Mouse (Mus musculus) ES-E14 (cell line): Measurements from ENCODE around the gene 2900011O08Rik. TPM values are rescaled to one million over a fixed set of nuclear protein-coding genes. Genes with fewer than 3 reads are reported as not detected.

Experiments
- DNase-seq: peaks from one replicate; pipeline ENCODE4 v3.0.0-alpha.2; 2013; ENCODE audit warnings: low read depth, low spot score
- H3K27ac ChIP-seq: 2 replicates; pipeline ENCODE4 v1.5.1; 2012; ENCODE audit warnings: low read depth, mild to moderate bottlenecking, low read length, moderate library complexity, mixed read lengths; ENCODE audit not compliant: poor library complexity, insufficient read depth, severe bottlenecking
- H3K36me3 ChIP-seq: 2 replicates; pipeline ENCODE4 v1.6.1; 2012; ENCODE audit warnings: mild to moderate bottlenecking, low read length, moderate library complexity, mixed read lengths; ENCODE audit not compliant: control insufficient read depth, poor library complexity, insufficient read depth, severe bottlenecking
- H3K4me1 ChIP-seq, 2 experiments: fragments of 150-350 bp in 1 of 2; sonication (generic) in 1 of 2; 2 replicates each; pipeline ENCODE4 v1.6.1; 2012; ENCODE audit warnings: low read length in 2 of 2, mild to moderate bottlenecking in 1 of 2, mixed read lengths in 1 of 2; ENCODE audit not compliant: control insufficient read depth in 2 of 2, insufficient read depth in 2 of 2, poor library complexity in 1 of 2
- H3K4me3 ChIP-seq, 2 experiments: fragments of 150-350 bp in 1 of 2; sonication (generic) in 1 of 2; 2 replicates each; pipeline ENCODE4 v1.5.1; 2012; ENCODE audit warnings: low read length in 2 of 2, low read depth in 1 of 2, mild to moderate bottlenecking in 1 of 2, mixed read lengths in 1 of 2; ENCODE audit not compliant: insufficient read depth in 1 of 2, poor library complexity in 1 of 2, severe bottlenecking in 1 of 2
- H3K9ac ChIP-seq: 2 replicates; pipeline ENCODE4 v1.6.1; 2012; ENCODE audit warnings: low read depth, mild to moderate bottlenecking, low read length, mixed read lengths; ENCODE audit not compliant: poor library complexity, insufficient read depth, severe bottlenecking
- H3K9me3 ChIP-seq: fragments of 150-350 bp; sonication (generic); 2 replicates; pipeline ENCODE4 v1.6.1; 2012; ENCODE audit warnings: low read depth, mild to moderate bottlenecking, low read length; ENCODE audit not compliant: control insufficient read depth, insufficient read depth
- CHD2 ChIP-seq: IDR thresholded peaks from 2 replicates; pipeline ENCODE4 v1.6.1; 2014; ENCODE audit warnings: mild to moderate bottlenecking, low read depth, low read length, inconsistent platforms
- HCFC1 ChIP-seq: IDR thresholded peaks from 2 replicates; pipeline ENCODE4 v1.6.1; 2012; ENCODE audit warnings: low read length, inconsistent platforms, borderline replicate concordance; ENCODE audit not compliant: insufficient read depth
- MAFK ChIP-seq: IDR thresholded peaks from 2 replicates; pipeline ENCODE4 v1.6.1; 2014; ENCODE audit warnings: mild to moderate bottlenecking, low read depth, low read length, inconsistent platforms; ENCODE audit not compliant: insufficient read depth
- ZC3H11A ChIP-seq: IDR thresholded peaks from 2 replicates; pipeline ENCODE4 v1.6.1; 2012; ENCODE audit warnings: low read depth, mild to moderate bottlenecking, inconsistent platforms, low read length, borderline replicate concordance
- ZNF384 ChIP-seq: IDR thresholded peaks from 2 replicates; pipeline ENCODE4 v1.6.1; 2012; ENCODE audit warnings: low read depth, low read length, inconsistent platforms
- in situ Hi-C, 2 experiments: fragments of 600-800 bp; cut with MboI; formaldehyde crosslinking; loops; one replicate each; pipeline ENCODE4 v1.15.1; 2025; ENCODE audit warnings: low sequenced_read_pairs in 2 of 2, inconsistent platforms in 1 of 2; ENCODE audit not compliant: unreplicated experiment in 2 of 2
- total RNA-seq: library from RNA; depleted of rRNA; stranded (reverse); fragments of 300-350 nt; gene quantifications from 2 replicates; pipeline ENCODE4 v1.2.3, GENCODE M21; 2012

2900011O08Rik gene
- total RNA-seq, 1 experiment: 19.1 TPM

GRCm38 (mm10) chr16:14021166-14021822, 34.9 kb downstream of the 2900011O08Rik start:
- Histone ChIP-seq H3K4me3 (no peak overlapping the region; a peak in 1 of 4 replicates), H3K36me3 (no peaks in the 10 kb centered on the region), H3K9me3 (no peaks in the 10 kb centered on the region), H3K27ac (peak overlapping the region; percentile 91; the same call in 1 of the 2 replicates), H3K9ac (peak overlapping the region; percentile 38; the same call in 1 of the 2 replicates), H3K4me1 (peaks cover 17 to 20% of the 10 kb centered on the region in 2 experiments)
- DNase-seq: peak; percentile 47
- no peak for TF ChIP-seq MAFK
- no peak for TF ChIP-seq ZNF384
- in situ Hi-C loops: no loop called here

GRCm38 (mm10) chr16:14025091-14025990, 38.9 kb downstream of the 2900011O08Rik start:
- H3K4me3 ChIP-seq: no peak overlapping the region
- no peaks in the 10 kb centered on the region for H3K36me3 ChIP-seq
- no peak overlapping the region for H3K9ac ChIP-seq
- DNase-seq: no peak
- TF ChIP-seq MAFK: 0 out of 2 replicates have a peak, but pooled peaks have one; percentile 27
- no peak for TF ChIP-seq ZNF384
- no peak for TF ChIP-seq HCFC1
- in situ Hi-C loops: no loop called here
- no peaks in the 10 kb centered on the region for H3K9me3 ChIP-seq
- H3K4me1 ChIP-seq: peaks cover 11 to 17% of the 10 kb centered on the region in 2 experiments
- peak overlapping the region; percentile 11; the same call in 1 of the 2 replicates for H3K27ac ChIP-seq

- no peak for DNase-seq
- Histone ChIP-seq H3K4me3 (no peak overlapping the region), H3K4me1 (peaks cover 3 to 9% of the 10 kb centered on the region in 2 experiments; a peak in 3 of 4 replicates), H3K36me3 (no peaks in the 10 kb centered on the region), H3K27ac (no peak overlapping the region), H3K9me3 (no peaks in the 10 kb centered on the region), H3K9ac (no peak overlapping the region)
- no peak for TF ChIP-seq ZNF384
- TF ChIP-seq HCFC1: no peak
- TF ChIP-seq CHD2: no peak
- TF ChIP-seq ZC3H11A: no peak
- TF ChIP-seq MAFK: no peak
- in situ Hi-C loops: no loop called here
These were observed 42.7 kb downstream of the 2900011O08Rik start for GRCm38 (mm10) chr16:14029072-14029471.

GRCm38 (mm10) chr16:14029851-14030250, 43.4 kb downstream of the 2900011O08Rik start:
- Histone ChIP-seq H3K9ac (no peak overlapping the region), H3K4me1 (peaks cover 3 to 5% of the 10 kb centered on the region in 2 experiments; a peak in 3 of 4 replicates), H3K4me3 (no peak overlapping the region), H3K36me3 (no peaks in the 10 kb centered on the region), H3K9me3 (no peaks in the 10 kb centered on the region), H3K27ac (no peak overlapping the region)
- DNase-seq: no peak
- in situ Hi-C loops: no loop called here
- no peak for TF ChIP-seq ZNF384
- TF ChIP-seq HCFC1: no peak
- no peak for TF ChIP-seq CHD2
- no peak for TF ChIP-seq ZC3H11A
- TF ChIP-seq MAFK: no peak
